Mouse (Mus musculus) urinary bladder, adult 18-20 months (tissue): ENCODE measurements around the gene Olfr1113.
"Not testable (repeated sequence)": the region's sequence is repeated elsewhere in the genome, so short reads cannot be mapped to it uniquely, and the experiment has no call there.

ENCODE experiments used
- DNase-seq, 2 experiments: peaks; one replicate each; pipeline ENCODE4 v3.0.0; 2022; ENCODE audit warnings: low spot score in 2 of 2, mixed read lengths in 2 of 2

Olfr1113 gene

GRCm38 (mm10) chr2:87208670-87209069 is at the start of gene Olfr1113:
Gene Olfr1113 (plus strand): TSS chr2:87208970.
- no peak for DNase-seq

- not testable (repeated sequence) for DNase-seq
Observed at GRCm38 (mm10) chr2:87167731-87168130, 41.0 kb upstream of the Olfr1113 start.

DNA sequence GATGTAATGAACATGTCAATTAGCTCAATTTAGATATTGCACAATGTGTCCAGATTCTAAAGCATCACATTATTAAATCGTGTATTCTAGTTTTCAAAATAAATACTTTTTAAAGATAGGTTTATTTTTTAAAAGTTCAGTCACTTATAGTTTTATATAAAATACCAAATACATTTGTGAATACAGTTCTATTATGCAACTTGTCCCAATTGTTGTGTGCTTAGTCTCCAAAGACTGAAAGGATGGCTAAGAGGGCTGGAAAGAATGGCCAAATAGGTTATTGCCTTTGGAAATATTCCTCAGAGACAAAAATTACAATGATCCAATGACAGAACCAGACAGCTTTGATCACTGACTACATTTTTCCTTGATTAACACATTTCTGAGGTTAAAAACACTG is 21.3 kb upstream of the Olfr1113 start, which contains the start of gene Olfr1112:
Olfr1112 (plus strand) TSS at position 301 of the 400 bp plus-strand sequence.
- DNase-seq, result no peak

DNA sequence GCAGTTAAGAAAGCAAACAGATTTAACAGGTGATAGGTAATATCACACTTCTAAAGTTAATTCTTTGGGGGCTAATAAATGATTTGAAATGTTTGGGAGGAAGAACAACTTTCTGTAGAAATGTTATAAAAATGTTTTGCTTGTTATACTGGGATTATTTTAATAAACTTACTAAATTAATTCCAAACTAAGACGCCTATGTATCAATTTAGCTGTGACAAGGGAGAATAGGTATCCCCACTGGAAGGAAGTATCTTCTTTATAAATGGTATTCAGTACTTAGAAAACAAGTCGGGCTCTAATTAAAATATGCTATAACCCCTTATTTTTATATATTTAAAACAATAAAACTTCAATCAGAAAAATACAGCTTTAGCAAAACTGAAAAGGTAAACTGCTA is 38.9 kb downstream of the Olfr1113 start, which contains the start of gene Olfr1115:
Olfr1115 (plus strand) TSS at position 301 of the 400 bp plus-strand sequence.
- no peak for DNase-seq
